Mouse (Mus musculus) bone marrow macrophage, adult 2 months (primary cell): ENCODE results near the gene Olfr1443. TPM values are rescaled to one million over a fixed set of nuclear protein-coding genes. Genes with fewer than 3 reads are reported as not detected.
"Not testable (repeated sequence)": the region's sequence is repeated elsewhere in the genome, so short reads cannot be mapped to it uniquely, and the experiment has no call there.

ENCODE experiments used
- H3K27ac ChIP-seq: 2 replicates; pipeline ENCODE4 v1.5.1; 2012; ENCODE audit warnings: low read depth, low read length; ENCODE audit not compliant: insufficient read depth
- H3K4me1 ChIP-seq: 2 replicates; pipeline ENCODE4 v1.6.1; 2012; ENCODE audit warnings: low read length; ENCODE audit not compliant: control insufficient read depth, insufficient read depth
- H3K4me3 ChIP-seq: 2 replicates; pipeline ENCODE4 v1.5.1; 2012; ENCODE audit warnings: mild to moderate bottlenecking, low read length, moderate library complexity; ENCODE audit not compliant: insufficient read depth
- CTCF ChIP-seq: IDR thresholded peaks from 2 replicates; pipeline ENCODE4 v1.5.1; 2012; ENCODE audit warnings: low read depth, mild to moderate bottlenecking, low read length, moderate library complexity
- POLR2A ChIP-seq: IDR thresholded peaks from 2 replicates; pipeline ENCODE4 v1.6.1; 2012; ENCODE audit warnings: mild to moderate bottlenecking, low read depth, low read length, borderline replicate concordance
- polyA plus RNA-seq: library from polyadenylated mRNA; stranded (reverse); fragments of >200 nt; gene quantifications from 2 replicates; pipeline ENCODE4 v1.2.4, GENCODE M21; 2012; ENCODE audit not compliant: missing spikeins, insufficient read depth, insufficient read length

The Olfr1443 gene
- polyA plus RNA-seq, result not detected in 2 replicates

DNA sequence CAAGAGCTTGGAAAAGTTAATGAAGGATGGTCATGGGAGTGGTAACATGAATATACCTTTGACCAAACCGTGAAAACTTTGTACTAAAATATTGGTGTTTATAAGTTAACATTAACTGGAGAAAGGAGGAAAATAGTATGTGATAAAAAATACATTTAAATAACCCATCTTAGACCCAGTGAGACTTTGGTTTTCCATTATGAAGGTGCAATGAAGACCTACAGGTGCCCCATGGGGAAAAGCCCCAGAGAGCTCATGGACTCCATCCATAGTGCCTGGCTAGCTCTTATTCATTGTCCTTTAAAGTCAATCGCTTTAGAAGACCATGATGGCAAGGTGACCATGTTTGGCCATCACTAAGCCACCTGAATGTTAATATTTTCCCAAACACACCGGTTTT is at the start of gene Olfr1443:
Olfr1443 (plus strand) TSS at position 301 of the 400 bp plus-strand sequence.
- TF ChIP-seq CTCF (no peak), POLR2A (no peak)
- no peak within 1 kb of the TSS for H3K27ac ChIP-seq
- no peak within 1 kb of the TSS for H3K4me3 ChIP-seq
- H3K4me1 ChIP-seq, result no peaks in the 10 kb centered on the region

DNA sequence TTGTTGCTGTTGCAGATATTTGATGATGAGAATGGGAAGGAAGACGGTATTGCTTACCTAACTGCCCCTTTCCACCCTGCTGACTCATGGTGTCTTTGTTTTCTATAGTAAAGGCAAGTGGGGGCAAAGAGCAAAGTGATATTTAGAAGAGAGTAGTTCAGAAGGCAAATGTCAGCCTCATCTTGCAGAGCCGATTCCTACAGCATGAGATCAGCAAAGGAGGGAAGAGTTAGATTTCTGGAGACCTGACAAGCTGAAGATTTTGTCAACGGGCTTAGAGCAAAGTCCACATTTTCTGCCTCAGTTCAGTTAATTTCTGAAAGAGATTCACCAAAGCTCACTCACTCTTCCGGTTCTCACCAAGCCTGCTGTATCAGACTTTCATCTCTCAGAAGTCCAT is 44.7 kb upstream of the Olfr1443 start, which contains the start of gene Glyat:
Glyat (plus strand) TSS at position 133 of the 400 bp plus-strand sequence.
- Histone ChIP-seq H3K4me1 (peaks cover 8% of the 10 kb centered on the region), H3K27ac (no peak within 1 kb of the TSS)
- TF ChIP-seq CTCF, result no peak
- TF ChIP-seq POLR2A, result no peak

GRCm38 (mm10) chr19:12634259-12634658 is 43.7 kb upstream of the Olfr1443 start:
- no peak for TF ChIP-seq CTCF
- no peak for TF ChIP-seq POLR2A
- Histone ChIP-seq H3K27ac (no peak overlapping the region), H3K4me1 (peaks cover 8% of the 10 kb centered on the region), H3K4me3 (no peak overlapping the region)

More for the DNA sequence above, 44.7 kb upstream of the Olfr1443 start, which contains the start of gene Glyat:
- H3K4me3 ChIP-seq, result no peak within 1 kb of the TSS

DNA sequence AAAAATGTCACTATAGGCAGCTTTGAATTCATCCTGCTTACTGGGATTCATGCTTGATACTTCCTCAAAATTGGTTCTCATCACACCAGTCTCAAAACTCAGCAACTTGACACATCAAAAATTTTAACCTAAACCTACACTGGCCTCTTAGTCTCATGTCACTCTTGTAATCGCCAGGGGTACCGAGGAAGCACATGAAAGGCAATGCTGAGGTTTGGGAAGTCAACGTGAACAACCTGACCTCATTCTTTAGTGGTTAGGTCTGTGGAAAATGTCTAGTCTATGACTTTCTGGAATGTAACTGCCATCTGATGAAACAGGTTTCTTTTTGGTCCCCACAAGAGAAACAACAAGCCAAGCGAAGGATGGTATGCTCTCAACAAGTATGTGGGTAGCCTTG is 42.9 kb upstream of the Olfr1443 start:
- TF ChIP-seq POLR2A (no peak), CTCF (no peak)

DNA sequence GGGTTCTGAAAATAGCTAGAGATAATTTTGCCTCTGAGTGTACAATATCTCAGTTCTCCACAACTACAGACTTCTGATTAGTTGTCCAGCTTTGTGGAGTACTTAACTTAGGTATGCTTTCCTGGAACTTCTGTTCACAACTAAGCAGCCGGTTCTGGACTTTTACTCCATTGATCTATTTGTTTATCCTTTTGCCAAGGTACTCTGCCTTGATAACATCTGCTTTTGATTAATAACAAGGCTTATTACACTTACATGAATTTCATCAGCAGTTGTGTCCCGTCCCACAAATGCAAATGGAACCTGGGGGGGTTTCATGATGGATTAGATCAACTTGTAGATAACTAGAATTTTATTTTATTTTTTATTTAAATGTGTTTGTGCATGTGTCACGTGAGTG is 41.0 kb upstream of the Olfr1443 start:
- no peak overlapping the region for H3K27ac ChIP-seq
- H3K4me3 ChIP-seq, result no peak overlapping the region
- peaks cover 8% of the 10 kb centered on the region for H3K4me1 ChIP-seq
- TF ChIP-seq POLR2A, result no peak
- no peak for TF ChIP-seq CTCF

More for the DNA sequence above, 42.9 kb upstream of the Olfr1443 start:
- no peak overlapping the region for H3K27ac ChIP-seq
- H3K4me1 ChIP-seq, result peaks cover 8% of the 10 kb centered on the region
- no peak overlapping the region for H3K4me3 ChIP-seq

DNA sequence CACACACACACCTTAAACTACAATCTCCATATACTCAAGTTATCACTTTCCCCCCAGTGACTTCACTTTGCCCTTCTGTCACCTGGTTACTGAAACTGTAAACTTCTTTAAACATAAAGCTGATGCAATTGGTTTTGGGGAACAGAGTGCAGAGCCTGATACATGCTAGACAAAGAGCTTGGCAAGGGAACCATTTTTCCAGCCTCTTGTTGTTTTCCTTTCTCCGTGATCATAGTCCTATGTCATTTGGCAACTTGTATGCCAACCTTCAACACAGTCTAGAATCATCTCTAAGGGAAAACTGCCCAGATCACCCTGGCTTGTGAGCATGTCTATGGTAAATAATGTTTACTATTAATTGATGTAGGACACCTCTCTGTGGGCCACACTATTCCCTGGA is 39.9 kb upstream of the Olfr1443 start:
- Histone ChIP-seq H3K27ac (no peak overlapping the region), H3K4me3 (no peak overlapping the region), H3K4me1 (peaks cover 3% of the 10 kb centered on the region)
- TF ChIP-seq CTCF (no peak), POLR2A (no peak)

DNA sequence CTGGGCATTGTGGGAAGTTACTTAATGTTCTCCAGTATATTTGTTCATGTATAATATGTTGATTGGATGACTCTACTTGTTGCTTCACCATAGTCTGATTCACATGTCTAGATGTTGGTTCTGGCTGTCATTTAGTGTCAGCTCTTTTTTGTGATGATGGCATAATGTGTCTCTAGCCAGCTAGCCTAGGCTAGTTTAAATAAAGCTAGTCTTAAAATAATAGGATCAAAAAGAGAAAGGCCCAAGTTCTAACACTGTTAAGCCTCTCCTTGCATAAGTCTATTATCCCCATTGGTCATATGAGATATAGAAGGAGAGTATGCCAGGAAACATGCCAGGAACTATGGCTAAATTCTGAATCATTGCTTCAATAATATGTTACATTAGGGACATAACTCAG is 28.4 kb upstream of the Olfr1443 start:
- Histone ChIP-seq H3K4me3 (no peak overlapping the region), H3K27ac (no peak overlapping the region), H3K4me1 (no peaks in the 10 kb centered on the region)
- no peak for TF ChIP-seq POLR2A
- TF ChIP-seq CTCF, result no peak

DNA sequence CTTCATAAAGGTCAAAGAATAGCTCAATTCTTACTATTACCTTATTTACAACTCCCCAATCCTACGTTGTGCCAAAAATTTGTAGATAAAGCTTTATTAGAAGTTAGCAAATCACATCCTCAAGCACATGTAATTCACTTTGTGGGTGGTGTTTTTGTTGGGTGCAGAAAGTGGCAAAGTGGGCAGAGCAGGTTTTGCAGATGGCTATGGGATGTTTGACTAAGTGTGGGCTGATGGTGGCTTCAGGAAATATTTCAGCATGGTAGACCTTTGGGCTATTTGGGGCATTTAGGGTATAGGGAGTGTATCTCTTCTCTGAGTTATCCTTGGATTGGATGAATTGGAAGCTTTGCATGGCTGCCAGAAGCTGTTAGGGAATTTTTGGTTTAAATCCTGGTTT is 11.8 kb upstream of the Olfr1443 start:
- TF ChIP-seq POLR2A (no peak), CTCF (no peak)

DNA sequence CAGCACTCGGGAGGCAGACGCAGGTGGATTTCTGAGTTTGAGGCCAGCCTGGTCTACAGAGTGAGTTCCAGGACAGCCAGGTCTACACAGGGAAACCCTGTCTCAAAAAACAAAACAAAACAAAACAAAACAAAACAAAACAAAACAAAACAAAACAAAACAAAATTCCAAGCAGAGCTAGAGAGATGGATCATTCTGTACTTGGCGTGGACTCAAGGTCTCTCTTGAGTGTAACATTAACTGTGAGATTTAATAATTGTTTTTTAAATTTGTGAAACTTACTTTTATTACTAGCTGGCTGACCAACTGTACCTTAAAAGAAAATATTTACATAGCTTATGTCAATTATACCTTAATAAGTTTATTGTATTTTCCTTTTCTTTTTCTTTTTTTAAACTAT is 9.3 kb upstream of the Olfr1443 start:
- not testable (repeated sequence) for H3K4me3 ChIP-seq, H3K4me1 ChIP-seq, H3K27ac ChIP-seq

More for the DNA sequence above, 11.8 kb upstream of the Olfr1443 start:
- H3K27ac ChIP-seq, result no peak overlapping the region
- no peak overlapping the region for H3K4me3 ChIP-seq
- H3K4me1 ChIP-seq, result no peaks in the 10 kb centered on the region

- H3K4me3 ChIP-seq, result no peak within 1 kb of the TSS
- H3K27ac ChIP-seq, result no peak within 1 kb of the TSS
- no peaks in the 10 kb centered on the region for H3K4me1 ChIP-seq
- no peak for TF ChIP-seq POLR2A
- no peak for TF ChIP-seq CTCF
Measured at GRCm38 (mm10) chr19:12670139-12670538, 7.8 kb upstream of the Olfr1443 start, which contains the start of gene Olfr1442. Olfr1442 (plus strand) TSS chr19:12670439.

DNA sequence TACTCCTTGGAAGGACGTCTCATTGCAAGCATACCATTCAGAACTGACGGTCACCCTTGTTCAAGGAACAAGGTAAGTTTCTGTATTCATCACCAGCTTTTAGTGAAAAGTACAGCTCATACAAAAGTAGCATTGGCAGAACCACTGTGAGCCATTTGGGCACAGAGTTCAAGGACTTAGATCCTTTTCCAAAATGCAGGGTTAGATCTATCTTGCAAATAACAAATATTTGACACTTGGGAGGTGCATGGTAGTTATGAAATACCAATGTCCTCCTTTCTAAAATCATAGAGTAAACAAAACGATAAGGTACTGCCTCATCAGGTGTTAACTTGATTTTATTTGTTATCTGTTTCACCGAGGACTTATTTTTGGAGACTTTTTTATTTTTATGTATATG is 6.9 kb upstream of the Olfr1443 start:
- Histone ChIP-seq H3K4me3 (no peak overlapping the region), H3K4me1 (no peaks in the 10 kb centered on the region), H3K27ac (no peak overlapping the region)
- TF ChIP-seq POLR2A (no peak), CTCF (no peak)
